Mouse (Mus musculus): ENCODE data around the gene Ccdc57. TPM values are rescaled to one million over a fixed set of nuclear protein-coding genes. Genes with fewer than 3 reads are reported as not detected.

Gene Ccdc57
- polyA plus RNA-seq, 1 experiment from 2014 or later: 1.1 TPM

- H3K4me1 ChIP-seq (replicated peaks; ENCODE audit: control insufficient read depth, insufficient read depth): peaks cover 9% of the 10 kb centered on the region
- ATAC-seq (ENCODE audit: low FRiP score, low TSS enrichment): no peak
- TF ChIP-seq CTCF (IDR thresholded peaks at IDR 0.05; ENCODE audit: low read depth) (no peak), EP300 (optimal IDR thresholded peaks at IDR 0.05) (no peak)
- H3K4me3 ChIP-seq (ENCODE audit: low read depth, low read length): peak overlapping the region; percentile 86
- peak overlapping the region; percentile 86; the same call in 1 of the 2 replicates for H3K9ac ChIP-seq (ENCODE audit: low read length)
- H3K27ac ChIP-seq (replicated peaks): peak overlapping the region; percentile 91
- no peaks in the 10 kb centered on the region for H3K27me3 ChIP-seq (ENCODE audit: control insufficient read depth, insufficient read depth, low read length)
- H3K9me3 ChIP-seq (ENCODE audit: control insufficient read depth, low read length): no peaks in the 10 kb centered on the region
- 50% methylated on average over 4 of the region's 4 CpGs for WGBS
- H3K4me2 ChIP-seq (replicated peaks; ENCODE audit: low read depth): peak overlapping the region; percentile 93
- DNase-seq (ENCODE audit: low spot score): no peak
- H3K36me3 ChIP-seq (ENCODE audit: control insufficient read depth, insufficient read depth, low read length): peaks cover 9% of the 10 kb centered on the region
Measured at GRCm38 (mm10) chr11:120825289-120825863, 107.3 kb downstream of the Ccdc57 start.

- H3K9ac ChIP-seq (ENCODE audit: low read length): peak overlapping the region; percentile 86
- H3K4me3 ChIP-seq (ENCODE audit: low read depth, low read length): peak overlapping the region; percentile 86
- H3K9me3 ChIP-seq (ENCODE audit: control insufficient read depth, low read length): no peaks in the 10 kb centered on the region
- H3K4me1 ChIP-seq (replicated peaks; ENCODE audit: control insufficient read depth, insufficient read depth): peaks cover 9% of the 10 kb centered on the region
- no peak for DNase-seq (ENCODE audit: low spot score)
- WGBS: 2% methylated on average over 20 of the region's 21 CpGs
- no peak for TF ChIP-seq CTCF (IDR thresholded peaks at IDR 0.05; ENCODE audit: low read depth)
- no peak for TF ChIP-seq EP300 (optimal IDR thresholded peaks at IDR 0.05)
- peak overlapping the region; percentile 93 for H3K4me2 ChIP-seq (replicated peaks; ENCODE audit: low read depth)
- ATAC-seq (ENCODE audit: low FRiP score, low TSS enrichment): no peak
- H3K27me3 ChIP-seq (ENCODE audit: control insufficient read depth, insufficient read depth, low read length): no peaks in the 10 kb centered on the region
- H3K36me3 ChIP-seq (ENCODE audit: control insufficient read depth, insufficient read depth, low read length): peaks cover 14% of the 10 kb centered on the region
- peak overlapping the region; percentile 91 for H3K27ac ChIP-seq (replicated peaks)
Measured at GRCm38 (mm10) chr11:120824787-120825288, 107.8 kb downstream of the Ccdc57 start.

- Histone ChIP-seq H3K4me1 (replicated peaks; ENCODE audit: control insufficient read depth, insufficient read depth) (peaks cover 9% of the 10 kb centered on the region), H3K9me3 (ENCODE audit: control insufficient read depth, low read length) (no peaks in the 10 kb centered on the region), H3K9ac (ENCODE audit: low read length) (peak within 1 kb of the TSS; percentile 86), H3K4me3 (ENCODE audit: low read depth, low read length) (peak within 1 kb of the TSS; percentile 86), H3K27ac (replicated peaks) (peak within 1 kb of the TSS; percentile 91), H3K4me2 (replicated peaks; ENCODE audit: low read depth) (peak within 1 kb of the TSS; percentile 93), H3K36me3 (ENCODE audit: control insufficient read depth, insufficient read depth, low read length) (peaks cover 21% of the 10 kb centered on the region), H3K27me3 (ENCODE audit: control insufficient read depth, insufficient read depth, low read length) (no peaks in the 10 kb centered on the region)
- TF ChIP-seq EP300 (optimal IDR thresholded peaks at IDR 0.05) (no peak), CTCF (IDR thresholded peaks at IDR 0.05; ENCODE audit: low read depth) (peak; percentile 73)
- DNase-seq (ENCODE audit: low spot score) (peak; percentile 96), ATAC-seq (ENCODE audit: low FRiP score, low TSS enrichment) (peak; percentile 90)
- under 1% methylated on average over 94 of the region's 109 CpGs for WGBS
Measured at GRCm38 (mm10) chr11:120823956-120824786, 108.5 kb downstream of the Ccdc57 start, which contains the start of gene Fasn. Gene Fasn, minus strand, starts transcription at chr11:120824547.

- Histone ChIP-seq H3K27ac (replicated peaks) (peak overlapping the region; percentile 91), H3K9ac (ENCODE audit: low read length) (peak overlapping the region; percentile 86), H3K9me3 (ENCODE audit: control insufficient read depth, low read length) (no peaks in the 10 kb centered on the region), H3K27me3 (ENCODE audit: control insufficient read depth, insufficient read depth, low read length) (no peaks in the 10 kb centered on the region), H3K4me2 (replicated peaks; ENCODE audit: low read depth) (peak overlapping the region; percentile 93), H3K36me3 (ENCODE audit: control insufficient read depth, insufficient read depth, low read length) (peaks cover 27% of the 10 kb centered on the region), H3K4me3 (ENCODE audit: low read depth, low read length) (peak overlapping the region; percentile 86), H3K4me1 (replicated peaks; ENCODE audit: control insufficient read depth, insufficient read depth) (peaks cover 9% of the 10 kb centered on the region)
- TF ChIP-seq EP300 (optimal IDR thresholded peaks at IDR 0.05) (no peak), CTCF (IDR thresholded peaks at IDR 0.05; ENCODE audit: low read depth) (no peak)
- ATAC-seq (ENCODE audit: low FRiP score, low TSS enrichment) (peak; percentile 38), DNase-seq (ENCODE audit: low spot score) (no peak)
- WGBS: under 1% methylated on average over 40 of the region's 40 CpGs
Measured at GRCm38 (mm10) chr11:120823551-120823947, 109.1 kb downstream of the Ccdc57 start.

- Histone ChIP-seq H3K27me3 (ENCODE audit: control insufficient read depth, insufficient read depth, low read length) (no peaks in the 10 kb centered on the region), H3K4me2 (replicated peaks; ENCODE audit: low read depth) (peak overlapping the region; percentile 93), H3K9ac (ENCODE audit: low read length) (peak overlapping the region; percentile 86), H3K4me1 (replicated peaks; ENCODE audit: control insufficient read depth, insufficient read depth) (peaks cover 9% of the 10 kb centered on the region), H3K36me3 (ENCODE audit: control insufficient read depth, insufficient read depth, low read length) (peaks cover 33% of the 10 kb centered on the region), H3K9me3 (ENCODE audit: control insufficient read depth, low read length) (no peaks in the 10 kb centered on the region), H3K4me3 (ENCODE audit: low read depth, low read length) (peak overlapping the region; percentile 86), H3K27ac (replicated peaks) (peak overlapping the region; percentile 91)
- no peak for TF ChIP-seq CTCF (IDR thresholded peaks at IDR 0.05; ENCODE audit: low read depth)
- no peak for TF ChIP-seq EP300 (optimal IDR thresholded peaks at IDR 0.05)
- peak; percentile 59 for DNase-seq (ENCODE audit: low spot score)
- WGBS: 2% methylated on average over 14 of the region's 14 CpGs
- ATAC-seq (ENCODE audit: low FRiP score, low TSS enrichment): no peak
Measured at GRCm38 (mm10) chr11:120822831-120823550, 109.7 kb downstream of the Ccdc57 start.

Measured in stomach, postnatal 0 days (tissue).